Mouse (Mus musculus): ENCODE measurements at regions not wholly inside any gene's neighbourhood (a gene's known extent, or its start where the extent isn't known, plus 50 kb on each side); places are given as distances from the start of the nearest gene placed in this dataset.

- Histone ChIP-seq H3K27ac (no peak overlapping the region), H3K36me3 (no peaks in the 10 kb centered on the region), H3K9me3 (no peaks in the 10 kb centered on the region), H3K9ac (no peak overlapping the region), H3K27me3 (peaks cover 47% of the 10 kb centered on the region), H3K4me2 (no peak overlapping the region), H3K4me3 (no peak overlapping the region), H3K4me1 (replicated peaks) (no peaks in the 10 kb centered on the region)
- no peak for ATAC-seq (ENCODE audit: low FRiP score)
- 43% methylated on average over 10 of the region's 10 CpGs for WGBS
Observed at GRCm38 (mm10) chr5:101445792-101446191, 219.0 kb downstream of the Nkx6-1 start.

- no peak overlapping the region for H3K4me3 ChIP-seq
- H3K4me2 ChIP-seq = no peak overlapping the region
- 77% methylated on average over 1 of the region's 1 CpGs for WGBS
Observed at GRCm38 (mm10) chr5:101441782-101442181, 223.0 kb downstream of the Nkx6-1 start.

GRCm38 (mm10) chr5:101437666-101438299 lies 227.0 kb downstream of the Nkx6-1 start:
- Histone ChIP-seq H3K9ac (no peak overlapping the region), H3K4me2 (no peak overlapping the region), H3K4me3 (no peak overlapping the region), H3K4me1 (replicated peaks) (no peaks in the 10 kb centered on the region), H3K9me3 (no peaks in the 10 kb centered on the region), H3K27me3 (peaks cover 70% of the 10 kb centered on the region), H3K36me3 (no peaks in the 10 kb centered on the region), H3K27ac (no peak overlapping the region)
- ATAC-seq (ENCODE audit: low FRiP score) = no peak
- 73% methylated on average over 14 of the region's 14 CpGs for WGBS

More at GRCm38 (mm10) chr5:101441782-101442181, 223.0 kb downstream of the Nkx6-1 start:
- no peak overlapping the region for H3K9ac ChIP-seq
- H3K27ac ChIP-seq = no peak overlapping the region
- no peaks in the 10 kb centered on the region for H3K4me1 ChIP-seq (replicated peaks)
- peaks cover 69% of the 10 kb centered on the region for H3K27me3 ChIP-seq
- H3K9me3 ChIP-seq = no peaks in the 10 kb centered on the region
- ATAC-seq (ENCODE audit: low FRiP score) = no peak
- H3K36me3 ChIP-seq = no peaks in the 10 kb centered on the region

GRCm38 (mm10) chr5:101426067-101426771 lies 238.6 kb downstream of the Nkx6-1 start:
- H3K36me3 ChIP-seq = no peaks in the 10 kb centered on the region
- peak; percentile 88 for ATAC-seq (ENCODE audit: low FRiP score)
- peak overlapping the region; percentile 19; the same call in 1 of the 2 replicates for H3K9ac ChIP-seq
- 14% methylated on average over 13 of the region's 13 CpGs for WGBS
- H3K9me3 ChIP-seq = no peaks in the 10 kb centered on the region
- peak overlapping the region; percentile 60; the same call in 1 of the 2 replicates for H3K27ac ChIP-seq
- no peak overlapping the region for H3K4me3 ChIP-seq
- H3K4me2 ChIP-seq = peak overlapping the region; percentile 36
- peaks cover 70% of the 10 kb centered on the region for H3K27me3 ChIP-seq
- H3K4me1 ChIP-seq (replicated peaks) = peaks cover 19% of the 10 kb centered on the region

- Histone ChIP-seq H3K36me3 (no peaks in the 10 kb centered on the region), H3K4me2 (no peak overlapping the region), H3K4me3 (no peak overlapping the region), H3K27ac (no peak overlapping the region), H3K4me1 (replicated peaks) (peaks cover 3% of the 10 kb centered on the region; the same call in 1 of the 2 replicates), H3K27me3 (peaks cover 24% of the 10 kb centered on the region), H3K9me3 (no peaks in the 10 kb centered on the region), H3K9ac (no peak overlapping the region)
- ATAC-seq (ENCODE audit: low FRiP score) = no peak
- WGBS = 64% methylated on average over 5 of the region's 5 CpGs
Observed at GRCm38 (mm10) chr5:101384316-101384715, 280.5 kb downstream of the Nkx6-1 start.

- 77% methylated on average over 8 of the region's 8 CpGs for WGBS
- no peak overlapping the region for H3K9ac ChIP-seq
- H3K36me3 ChIP-seq = no peaks in the 10 kb centered on the region
- H3K4me3 ChIP-seq = no peak overlapping the region
- H3K9me3 ChIP-seq = no peaks in the 10 kb centered on the region
- H3K27ac ChIP-seq = no peak overlapping the region
- H3K4me2 ChIP-seq = no peak overlapping the region
- peaks cover 3% of the 10 kb centered on the region; the same call in 1 of the 2 replicates for H3K4me1 ChIP-seq (replicated peaks)
- H3K27me3 ChIP-seq = peaks cover 20% of the 10 kb centered on the region
- ATAC-seq (ENCODE audit: low FRiP score) = no peak
Observed at GRCm38 (mm10) chr5:101381361-101381760, 283.4 kb downstream of the Nkx6-1 start.

GRCm38 (mm10) chr5:101376657-101377056 lies 288.1 kb downstream of the Nkx6-1 start:
- H3K4me1 ChIP-seq (replicated peaks) = no peaks in the 10 kb centered on the region

GRCm38 (mm10) chr5:101374129-101374528 lies 290.7 kb downstream of the Nkx6-1 start:
- WGBS = 94% methylated on average over 2 of the region's 2 CpGs
- no peaks in the 10 kb centered on the region for H3K36me3 ChIP-seq
- no peak overlapping the region for H3K4me3 ChIP-seq
- ATAC-seq (ENCODE audit: low FRiP score) = no peak
- no peak overlapping the region for H3K9ac ChIP-seq
- H3K27me3 ChIP-seq = peaks cover 46% of the 10 kb centered on the region
- no peak overlapping the region for H3K4me2 ChIP-seq
- H3K9me3 ChIP-seq = no peaks in the 10 kb centered on the region
- H3K4me1 ChIP-seq (replicated peaks) = no peaks in the 10 kb centered on the region
- no peak overlapping the region for H3K27ac ChIP-seq

More at GRCm38 (mm10) chr5:101376657-101377056, 288.1 kb downstream of the Nkx6-1 start:
- Histone ChIP-seq H3K4me3 (no peak overlapping the region), H3K27me3 (peaks cover 43% of the 10 kb centered on the region), H3K4me2 (no peak overlapping the region), H3K27ac (no peak overlapping the region), H3K9me3 (no peaks in the 10 kb centered on the region), H3K9ac (no peak overlapping the region), H3K36me3 (no peaks in the 10 kb centered on the region)
- WGBS = 94% methylated on average over 6 of the region's 6 CpGs
- no peak for ATAC-seq (ENCODE audit: low FRiP score)

- Histone ChIP-seq H3K4me3 (no peak overlapping the region), H3K27ac (no peak overlapping the region), H3K9ac (no peak overlapping the region), H3K36me3 (no peaks in the 10 kb centered on the region), H3K9me3 (no peaks in the 10 kb centered on the region), H3K4me1 (replicated peaks) (no peaks in the 10 kb centered on the region), H3K27me3 (peaks cover 64% of the 10 kb centered on the region), H3K4me2 (no peak overlapping the region)
- WGBS = 63% methylated on average over 8 of the region's 8 CpGs
- no peak for ATAC-seq (ENCODE audit: low FRiP score)
Observed at GRCm38 (mm10) chr5:101372204-101372603, 292.6 kb downstream of the Nkx6-1 start.

- H3K4me3 ChIP-seq = no peak overlapping the region
- ATAC-seq (ENCODE audit: low FRiP score) = peak; percentile 46; the same call in 1 of the 2 replicates
- no peaks in the 10 kb centered on the region for H3K36me3 ChIP-seq
- H3K27ac ChIP-seq = no peak overlapping the region
- WGBS = 11% methylated on average over 11 of the region's 11 CpGs
- no peak overlapping the region for H3K4me2 ChIP-seq
- H3K9ac ChIP-seq = no peak overlapping the region
- peaks cover 2% of the 10 kb centered on the region for H3K4me1 ChIP-seq (replicated peaks)
- H3K27me3 ChIP-seq = peaks cover 90% of the 10 kb centered on the region
- H3K9me3 ChIP-seq = no peaks in the 10 kb centered on the region
Observed at GRCm38 (mm10) chr5:101365364-101365763, 299.4 kb downstream of the Nkx6-1 start.

GRCm38 (mm10) chr5:101359986-101360385 lies 304.8 kb downstream of the Nkx6-1 start:
- peaks cover 67% of the 10 kb centered on the region for H3K27me3 ChIP-seq
- H3K4me1 ChIP-seq (replicated peaks) = peaks cover 12% of the 10 kb centered on the region
- H3K36me3 ChIP-seq = no peaks in the 10 kb centered on the region
- no peak overlapping the region for H3K27ac ChIP-seq
- no peak overlapping the region for H3K4me2 ChIP-seq
- 8% methylated on average over 6 of the region's 6 CpGs for WGBS
- no peaks in the 10 kb centered on the region for H3K9me3 ChIP-seq
- peak; percentile 65; the same call in 1 of the 2 replicates for ATAC-seq (ENCODE audit: low FRiP score)
- no peak overlapping the region; the same call in 1 of the 2 replicates for H3K9ac ChIP-seq
- no peak overlapping the region for H3K4me3 ChIP-seq

- Histone ChIP-seq H3K27me3 (no peaks in the 10 kb centered on the region), H3K9ac (no peak overlapping the region), H3K9me3 (no peaks in the 10 kb centered on the region), H3K36me3 (no peaks in the 10 kb centered on the region), H3K4me3 (no peak overlapping the region), H3K4me1 (replicated peaks) (no peaks in the 10 kb centered on the region), H3K4me2 (no peak overlapping the region), H3K27ac (no peak overlapping the region)
- no peak for ATAC-seq (ENCODE audit: low FRiP score)
- 83% methylated on average over 3 of the region's 3 CpGs for WGBS
Observed at GRCm38 (mm10) chr5:101345406-101345805, 319.4 kb downstream of the Nkx6-1 start.
